Mouse (Mus musculus) heart, adult 9 months (tissue): ENCODE results near the gene Snapc4.

ENCODE experiments used
- DNase-seq, 2 experiments: peaks; one replicate each; pipeline ENCODE4 v3.0.0; 2022; ENCODE audit warnings: low spot score in 2 of 2

The Snapc4 gene

GRCm38 (mm10) chr2:26380131-26380771 is at the start of gene Snapc4:
Snapc4 (minus strand) TSS chr2:26380653.
- DNase-seq: peak; percentile 76 to 79

GRCm38 (mm10) chr2:26429851-26430250 is 49.4 kb upstream of the Snapc4 start:
- DNase-seq: no peak

- no peak for DNase-seq
Observed at GRCm38 (mm10) chr2:26424541-26424940, 44.1 kb upstream of the Snapc4 start.

- DNase-seq: no peak
Observed at GRCm38 (mm10) chr2:26423086-26423485, 42.6 kb upstream of the Snapc4 start.

- no peak for DNase-seq
Observed at GRCm38 (mm10) chr2:26421969-26422368, 41.5 kb upstream of the Snapc4 start.

GRCm38 (mm10) chr2:26418120-26418519 is 37.7 kb upstream of the Snapc4 start:
- no peak for DNase-seq

GRCm38 (mm10) chr2:26417066-26417465 is 36.6 kb upstream of the Snapc4 start:
- no peak for DNase-seq

- DNase-seq: no peak
Observed at GRCm38 (mm10) chr2:26410931-26411411, 30.5 kb upstream of the Snapc4 start.

GRCm38 (mm10) chr2:26410091-26410490 is 29.6 kb upstream of the Snapc4 start:
- DNase-seq: no peak

GRCm38 (mm10) chr2:26409362-26409761 is 28.9 kb upstream of the Snapc4 start:
- peak in 1 of 2 experiments; percentile 31 for DNase-seq

- peak; percentile 94 to 97 for DNase-seq
Observed at GRCm38 (mm10) chr2:26408515-26409356, 28.3 kb upstream of the Snapc4 start, which contains the start of gene Inpp5e. Inpp5e (minus strand) TSS chr2:26409203.

- no peak for DNase-seq
Observed at GRCm38 (mm10) chr2:26403306-26403705, 22.9 kb upstream of the Snapc4 start.

GRCm38 (mm10) chr2:26402265-26402664 is 21.8 kb upstream of the Snapc4 start:
- DNase-seq: no peak

GRCm38 (mm10) chr2:26401023-26401422 is 20.6 kb upstream of the Snapc4 start:
- no peak for DNase-seq

- no peak for DNase-seq
Observed at GRCm38 (mm10) chr2:26400296-26400695, 19.8 kb upstream of the Snapc4 start.

GRCm38 (mm10) chr2:26399647-26400046 is 19.2 kb upstream of the Snapc4 start:
- peak; percentile 70 for DNase-seq

GRCm38 (mm10) chr2:26398978-26399377 is 18.5 kb upstream of the Snapc4 start:
- peak in 1 of 2 experiments; percentile 30 for DNase-seq

- no peak for DNase-seq
Observed at GRCm38 (mm10) chr2:26391617-26392016, 11.2 kb upstream of the Snapc4 start.

- DNase-seq: no peak
Observed at GRCm38 (mm10) chr2:26390954-26391353, 10.5 kb upstream of the Snapc4 start.

GRCm38 (mm10) chr2:26389154-26389690 is 8.8 kb upstream of the Snapc4 start, which contains the start of the genes Entr1 and Pmpca:
Entr1 (minus strand) TSS chr2:26389316.
Pmpca (plus strand) TSS chr2:26389339.
- DNase-seq: peak; percentile 83 to 86

- DNase-seq: peak in 1 of 2 experiments; percentile 27
Observed at GRCm38 (mm10) chr2:26388682-26389153, 8.3 kb upstream of the Snapc4 start.

- no peak for DNase-seq
Observed at GRCm38 (mm10) chr2:26387713-26388112, 7.3 kb upstream of the Snapc4 start.
